Mouse (Mus musculus) forebrain, embryonic 11.5 days (tissue): ENCODE data around the gene Gm17482. TPM values are rescaled to one million over a fixed set of nuclear protein-coding genes. Genes with fewer than 3 reads are reported as not detected.

Experiments used
- ATAC-seq: fragments of 200-750 bp; cut with Nextera tagmentation; replicated peaks from 2 replicates; pipeline ENCODE4 v1.8.0; 2017; ENCODE audit warnings: moderate TSS enrichment; ENCODE audit not compliant: low FRiP score
- DNase-seq: peaks from one replicate; pipeline ENCODE4 v3.0.0-alpha.2; 2017; ENCODE audit warnings: low spot score
- H3K27ac ChIP-seq: fragments of 300-500 bp; sonication (generic); 2 replicates; pipeline ENCODE4 v1.5.1; 2014; ENCODE audit warnings: low read depth, low read length
- H3K27me3 ChIP-seq: fragments of 300-500 bp; sonication (generic); 2 replicates; pipeline ENCODE4 v1.6.1; 2014; ENCODE audit warnings: mild to moderate bottlenecking, low read length, mixed read lengths; ENCODE audit not compliant: control insufficient read depth, insufficient read depth
- H3K36me3 ChIP-seq: fragments of 300-500 bp; sonication (generic); 2 replicates; pipeline ENCODE4 v1.6.1; 2014; ENCODE audit warnings: mild to moderate bottlenecking, low read length, moderate library complexity, mixed read lengths; ENCODE audit not compliant: control insufficient read depth, insufficient read depth
- H3K4me1 ChIP-seq: fragments of 300-500 bp; sonication (generic); replicated peaks from 2 replicates; pipeline ENCODE4 v1.6.1; 2014; ENCODE audit warnings: low read length, mixed read lengths; ENCODE audit not compliant: control insufficient read depth, insufficient read depth
- H3K4me2 ChIP-seq: fragments of 300-500 bp; sonication (generic); 2 replicates; pipeline ENCODE4 v1.6.1; 2014; ENCODE audit warnings: low read depth, mild to moderate bottlenecking, low read length, moderate library complexity, mixed read lengths; ENCODE audit not compliant: severe bottlenecking
- H3K4me3 ChIP-seq: fragments of 300-500 bp; sonication (generic); 2 replicates; pipeline ENCODE4 v1.5.1; 2014; ENCODE audit warnings: low read depth, low read length
- H3K9ac ChIP-seq: fragments of 300-500 bp; sonication (generic); 2 replicates; pipeline ENCODE4 v1.6.1; 2014; ENCODE audit warnings: low read length
- H3K9me3 ChIP-seq: fragments of 300-500 bp; sonication (generic); 2 replicates; pipeline ENCODE4 v1.6.1; 2016; ENCODE audit warnings: low read length, mixed read lengths; ENCODE audit not compliant: control insufficient read depth
- WGBS: fragments of 180-500 bp; shearing (Covaris S2); extraction: QIAGEN DNeasy Blood & Tissue Kit; methylation state at CpG from one replicate; pipeline ENCODE4 v1.1.7; 2014; 5-methylcytosine and 5-hydroxymethylcytosine counted together
- polyA plus RNA-seq: library from polyadenylated mRNA; unstranded; fragments of >200 nt; fragmentation: Nextera tagmentation; extraction: Ambion mirVana; gene quantifications from 2 replicates; pipeline ENCODE4 v1.2.1, GENCODE M21; 2014

Gm17482 gene
- polyA plus RNA-seq, 1 experiment from 2014 or later, result not detected

GRCm38 (mm10) chr6:115260507-115260906, 33.4 kb downstream of the Gm17482 start:
- no peak for DNase-seq
- H3K27ac ChIP-seq, result no peak overlapping the region
- no peak for ATAC-seq
- no peak overlapping the region for H3K9ac ChIP-seq
- H3K27me3 ChIP-seq, result no peaks in the 10 kb centered on the region
- 94% methylated on average over 3 of the region's 3 CpGs for WGBS
- no peak overlapping the region for H3K4me3 ChIP-seq
- no peaks in the 10 kb centered on the region for H3K4me1 ChIP-seq
- no peak overlapping the region for H3K4me2 ChIP-seq
- no peaks in the 10 kb centered on the region for H3K9me3 ChIP-seq
- no peaks in the 10 kb centered on the region for H3K36me3 ChIP-seq

- no peak for DNase-seq
Observed at GRCm38 (mm10) chr6:115266791-115267190, 39.6 kb downstream of the Gm17482 start.

GRCm38 (mm10) chr6:115267916-115268315, 40.8 kb downstream of the Gm17482 start:
- Histone ChIP-seq H3K27me3 (no peaks in the 10 kb centered on the region), H3K36me3 (no peaks in the 10 kb centered on the region), H3K9ac (no peak overlapping the region), H3K4me2 (no peak overlapping the region), H3K4me1 (no peaks in the 10 kb centered on the region), H3K9me3 (no peaks in the 10 kb centered on the region), H3K4me3 (no peak overlapping the region), H3K27ac (no peak overlapping the region)
- DNase-seq (peak; percentile 74), ATAC-seq (0 out of 2 replicates have a peak, but pooled peaks have one; percentile 44)
- 67% methylated on average over 2 of the region's 2 CpGs for WGBS

More at GRCm38 (mm10) chr6:115266791-115267190, 39.6 kb downstream of the Gm17482 start:
- WGBS, result 87% methylated on average over 5 of the region's 5 CpGs
- H3K4me2 ChIP-seq, result no peak overlapping the region
- no peaks in the 10 kb centered on the region for H3K36me3 ChIP-seq
- H3K27me3 ChIP-seq, result no peaks in the 10 kb centered on the region
- H3K9ac ChIP-seq, result no peak overlapping the region
- no peaks in the 10 kb centered on the region for H3K4me1 ChIP-seq
- ATAC-seq, result no peak
- no peak overlapping the region for H3K4me3 ChIP-seq
- H3K27ac ChIP-seq, result no peak overlapping the region
- H3K9me3 ChIP-seq, result no peaks in the 10 kb centered on the region

- Histone ChIP-seq H3K9me3 (no peaks in the 10 kb centered on the region), H3K36me3 (no peaks in the 10 kb centered on the region), H3K4me1 (no peaks in the 10 kb centered on the region), H3K27ac (no peak overlapping the region), H3K27me3 (no peaks in the 10 kb centered on the region), H3K9ac (no peak overlapping the region), H3K4me3 (no peak overlapping the region), H3K4me2 (no peak overlapping the region)
- WGBS, result 85% methylated on average over 10 of the region's 10 CpGs
- no peak for ATAC-seq
- DNase-seq, result no peak
Observed at GRCm38 (mm10) chr6:115268551-115269385, 41.6 kb downstream of the Gm17482 start.

- no peak for ATAC-seq
- no peak overlapping the region for H3K4me2 ChIP-seq
- no peaks in the 10 kb centered on the region for H3K4me1 ChIP-seq
- H3K27ac ChIP-seq, result no peak overlapping the region
- no peaks in the 10 kb centered on the region for H3K27me3 ChIP-seq
- WGBS, result 69% methylated on average over 5 of the region's 5 CpGs
- H3K36me3 ChIP-seq, result no peaks in the 10 kb centered on the region
- no peaks in the 10 kb centered on the region for H3K9me3 ChIP-seq
- no peak overlapping the region for H3K4me3 ChIP-seq
- no peak for DNase-seq
- no peak overlapping the region for H3K9ac ChIP-seq
Observed at GRCm38 (mm10) chr6:115269561-115269960, 42.4 kb downstream of the Gm17482 start.

GRCm38 (mm10) chr6:115270085-115270484, 42.9 kb downstream of the Gm17482 start:
- Histone ChIP-seq H3K4me2 (no peak overlapping the region), H3K9ac (no peak overlapping the region), H3K9me3 (no peaks in the 10 kb centered on the region), H3K4me3 (no peak overlapping the region), H3K36me3 (no peaks in the 10 kb centered on the region), H3K27ac (no peak overlapping the region), H3K27me3 (no peaks in the 10 kb centered on the region), H3K4me1 (no peaks in the 10 kb centered on the region)
- ATAC-seq (no peak), DNase-seq (no peak)
- WGBS, result 71% methylated on average over 2 of the region's 2 CpGs

GRCm38 (mm10) chr6:115271326-115271725, 44.2 kb downstream of the Gm17482 start:
- WGBS, result 73% methylated on average over 3 of the region's 3 CpGs
- no peak overlapping the region for H3K27ac ChIP-seq
- no peak overlapping the region for H3K4me3 ChIP-seq
- no peaks in the 10 kb centered on the region for H3K36me3 ChIP-seq
- no peaks in the 10 kb centered on the region for H3K9me3 ChIP-seq
- no peak for DNase-seq
- H3K4me1 ChIP-seq, result no peaks in the 10 kb centered on the region
- no peaks in the 10 kb centered on the region for H3K27me3 ChIP-seq
- no peak overlapping the region for H3K4me2 ChIP-seq
- no peak overlapping the region for H3K9ac ChIP-seq
- ATAC-seq, result no peak

GRCm38 (mm10) chr6:115271866-115272271, 44.7 kb downstream of the Gm17482 start:
- Histone ChIP-seq H3K4me3 (no peak overlapping the region), H3K9ac (no peak overlapping the region), H3K9me3 (no peaks in the 10 kb centered on the region), H3K27me3 (no peaks in the 10 kb centered on the region), H3K4me2 (no peak overlapping the region), H3K27ac (no peak overlapping the region), H3K36me3 (no peaks in the 10 kb centered on the region), H3K4me1 (no peaks in the 10 kb centered on the region)
- ATAC-seq (no peak), DNase-seq (no peak)
- 27% methylated on average over 4 of the region's 4 CpGs for WGBS

- Histone ChIP-seq H3K9ac (no peak overlapping the region), H3K4me2 (no peak overlapping the region), H3K36me3 (no peaks in the 10 kb centered on the region), H3K27ac (no peak overlapping the region), H3K9me3 (no peaks in the 10 kb centered on the region), H3K4me3 (no peak overlapping the region), H3K4me1 (no peaks in the 10 kb centered on the region), H3K27me3 (no peaks in the 10 kb centered on the region)
- 91% methylated on average over 10 of the region's 10 CpGs for WGBS
- no peak for DNase-seq
- ATAC-seq, result no peak
Observed at GRCm38 (mm10) chr6:115273346-115273745, 46.2 kb downstream of the Gm17482 start.
